Mouse (Mus musculus) liver, embryonic 12.5 days (tissue): ENCODE data around the gene Elmo1. TPM values are rescaled to one million over a fixed set of nuclear protein-coding genes. Genes with fewer than 3 reads are reported as not detected.

ENCODE experiments used
- ATAC-seq: fragments of 200-750 bp; cut with Nextera tagmentation; 2 replicates; pipeline ENCODE4 v1.8.0; 2017; ENCODE audit warnings: moderate number of reproducible peaks, mild to moderate bottlenecking, moderate library complexity
- H3K27ac ChIP-seq: fragments of 300-500 bp; sonication (generic); 2 replicates; pipeline ENCODE4 v1.5.1; 2016; ENCODE audit warnings: mild to moderate bottlenecking
- H3K27me3 ChIP-seq: fragments of 300-500 bp; sonication (generic); replicated peaks from 2 replicates; pipeline ENCODE4 v1.6.1; 2016; ENCODE audit warnings: mild to moderate bottlenecking, moderate library complexity
- H3K36me3 ChIP-seq: fragments of 300-500 bp; sonication (generic); 2 replicates; pipeline ENCODE4 v1.6.1; 2016; ENCODE audit warnings: mild to moderate bottlenecking, moderate library complexity
- H3K4me1 ChIP-seq: fragments of 300-500 bp; sonication (generic); 2 replicates; pipeline ENCODE4 v1.6.1; 2016
- H3K4me2 ChIP-seq: fragments of 300-500 bp; sonication (generic); 2 replicates; pipeline ENCODE4 v1.6.1; 2016; ENCODE audit warnings: mild to moderate bottlenecking, moderate library complexity
- H3K4me3 ChIP-seq: fragments of 300-500 bp; sonication (generic); 2 replicates; pipeline ENCODE4 v1.5.1; 2016; ENCODE audit warnings: mild to moderate bottlenecking, moderate library complexity
- H3K9ac ChIP-seq: fragments of 300-500 bp; sonication (generic); 2 replicates; pipeline ENCODE4 v1.6.1; 2016; ENCODE audit warnings: mild to moderate bottlenecking, moderate library complexity
- H3K9me3 ChIP-seq: fragments of 300-500 bp; sonication (generic); replicated peaks from 2 replicates; pipeline ENCODE4 v1.6.1; 2016; ENCODE audit warnings: mild to moderate bottlenecking, moderate library complexity
- WGBS: fragments of 180-500 bp; shearing (Covaris S2); methylation state at CpG from one replicate; pipeline ENCODE4 v1.1.7; 2016; ENCODE audit not compliant: insufficient replicate concordance; 5-methylcytosine and 5-hydroxymethylcytosine counted together
- polyA plus RNA-seq: library from polyadenylated mRNA; unstranded; fragments of >200 nt; fragmentation: Nextera tagmentation; extraction: Ambion mirVana; gene quantifications from 2 replicates; pipeline ENCODE4 v1.2.1, GENCODE M21; 2016

The Elmo1 gene
- polyA plus RNA-seq, 1 experiment from 2014 or later: 6.2 TPM

DNA sequence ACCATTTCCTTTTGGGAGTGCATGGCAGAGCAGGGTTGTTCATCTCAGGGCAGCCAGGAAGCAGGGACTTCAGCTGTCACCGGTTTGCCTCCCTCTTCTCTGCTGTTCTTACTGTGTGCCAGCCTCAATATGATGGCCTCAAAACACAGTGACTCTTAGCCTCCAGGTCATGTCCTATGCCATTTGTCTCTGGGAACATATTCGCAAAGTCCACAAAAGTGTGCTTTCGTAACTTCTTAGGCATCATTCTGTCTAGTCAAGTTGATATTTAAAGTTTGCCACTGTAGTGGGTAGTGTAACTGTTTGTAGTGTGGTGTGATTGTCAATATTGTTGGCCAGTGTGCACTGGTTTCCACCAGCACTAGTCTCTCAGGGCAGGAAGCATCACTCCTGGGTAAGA lies 40.3 kb downstream of the Elmo1 start:
- 64% methylated on average over 3 of the region's 3 CpGs for WGBS
- Histone ChIP-seq H3K27me3 (no peaks in the 10 kb centered on the region), H3K4me1 (peaks cover 63% of the 10 kb centered on the region), H3K4me2 (no peak overlapping the region), H3K9ac (peak overlapping the region; percentile 27; the same call in 1 of the 2 replicates), H3K4me3 (no peak overlapping the region), H3K36me3 (no peaks in the 10 kb centered on the region), H3K27ac (peak overlapping the region; percentile 86; the same call in 1 of the 2 replicates), H3K9me3 (no peaks in the 10 kb centered on the region)
- no peak for ATAC-seq

DNA sequence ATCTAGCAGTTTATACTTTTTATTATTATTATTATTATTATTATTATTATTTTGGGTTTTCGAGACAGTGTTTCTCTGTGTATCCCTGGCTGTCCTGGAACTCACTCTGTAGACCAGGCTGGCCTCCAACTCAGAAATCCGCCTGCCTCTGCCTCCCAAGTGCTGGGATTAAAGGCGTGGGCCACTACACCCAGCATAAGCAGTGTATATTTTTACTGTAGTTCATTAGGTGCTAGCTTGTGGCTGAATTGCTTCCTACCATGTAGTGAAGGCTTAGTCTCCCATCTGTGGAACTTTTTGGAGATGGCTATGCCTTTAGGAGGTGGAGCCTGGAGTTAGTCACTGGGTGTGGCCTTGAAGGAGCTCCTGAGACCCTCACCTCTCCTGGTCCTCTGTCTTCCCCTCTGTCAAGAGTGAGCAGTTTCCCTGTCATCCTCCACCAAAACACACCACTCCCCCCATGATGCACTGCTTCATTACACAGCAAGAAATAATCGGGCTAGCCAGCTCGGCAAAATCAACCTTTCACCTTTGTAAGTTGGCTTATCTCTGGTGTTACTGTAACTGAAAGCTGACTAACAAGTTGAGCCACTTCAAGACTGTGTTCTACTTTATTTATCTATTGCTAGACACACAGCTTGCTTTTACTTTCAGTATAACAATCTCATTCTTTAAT lies 41.1 kb downstream of the Elmo1 start:
- no peaks in the 10 kb centered on the region for H3K36me3 ChIP-seq
- peaks cover 62% of the 10 kb centered on the region for H3K4me1 ChIP-seq
- H3K27me3 ChIP-seq: peaks cover 4% of the 10 kb centered on the region; the same call in 1 of the 2 replicates
- 61% methylated on average over 5 of the region's 5 CpGs for WGBS
- ATAC-seq: peak; percentile 92
- no peaks in the 10 kb centered on the region for H3K9me3 ChIP-seq
- peak overlapping the region; percentile 46 for H3K4me2 ChIP-seq
- H3K27ac ChIP-seq: peak overlapping the region; percentile 86
- no peak overlapping the region for H3K9ac ChIP-seq
- H3K4me3 ChIP-seq: no peak overlapping the region

DNA sequence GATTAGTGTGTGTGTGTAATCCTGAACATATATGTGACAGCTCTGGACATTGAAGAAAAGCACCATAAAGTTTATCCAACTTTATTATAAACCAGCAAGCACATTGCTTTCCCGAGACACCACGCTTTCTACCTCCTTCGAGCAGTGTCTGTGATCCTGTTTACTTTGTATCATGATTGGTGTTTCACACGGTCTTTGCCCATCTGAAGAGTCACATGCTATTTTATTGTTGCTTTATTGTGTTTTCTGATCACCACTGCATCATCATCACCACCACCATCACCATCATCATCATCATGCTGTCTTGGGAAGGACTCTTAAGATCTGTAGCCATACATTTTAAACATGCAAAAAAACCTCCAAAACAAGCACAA lies 41.6 kb downstream of the Elmo1 start:
- H3K9me3 ChIP-seq: no peaks in the 10 kb centered on the region
- H3K27ac ChIP-seq: peak overlapping the region; percentile 86
- H3K9ac ChIP-seq: no peak overlapping the region
- H3K4me1 ChIP-seq: peaks cover 62% of the 10 kb centered on the region
- peak overlapping the region; percentile 46 for H3K4me2 ChIP-seq
- H3K27me3 ChIP-seq: peaks cover 10% of the 10 kb centered on the region; the same call in 1 of the 2 replicates
- no peaks in the 10 kb centered on the region for H3K36me3 ChIP-seq
- H3K4me3 ChIP-seq: no peak overlapping the region
- no peak for ATAC-seq
- 74% methylated on average over 4 of the region's 4 CpGs for WGBS

DNA sequence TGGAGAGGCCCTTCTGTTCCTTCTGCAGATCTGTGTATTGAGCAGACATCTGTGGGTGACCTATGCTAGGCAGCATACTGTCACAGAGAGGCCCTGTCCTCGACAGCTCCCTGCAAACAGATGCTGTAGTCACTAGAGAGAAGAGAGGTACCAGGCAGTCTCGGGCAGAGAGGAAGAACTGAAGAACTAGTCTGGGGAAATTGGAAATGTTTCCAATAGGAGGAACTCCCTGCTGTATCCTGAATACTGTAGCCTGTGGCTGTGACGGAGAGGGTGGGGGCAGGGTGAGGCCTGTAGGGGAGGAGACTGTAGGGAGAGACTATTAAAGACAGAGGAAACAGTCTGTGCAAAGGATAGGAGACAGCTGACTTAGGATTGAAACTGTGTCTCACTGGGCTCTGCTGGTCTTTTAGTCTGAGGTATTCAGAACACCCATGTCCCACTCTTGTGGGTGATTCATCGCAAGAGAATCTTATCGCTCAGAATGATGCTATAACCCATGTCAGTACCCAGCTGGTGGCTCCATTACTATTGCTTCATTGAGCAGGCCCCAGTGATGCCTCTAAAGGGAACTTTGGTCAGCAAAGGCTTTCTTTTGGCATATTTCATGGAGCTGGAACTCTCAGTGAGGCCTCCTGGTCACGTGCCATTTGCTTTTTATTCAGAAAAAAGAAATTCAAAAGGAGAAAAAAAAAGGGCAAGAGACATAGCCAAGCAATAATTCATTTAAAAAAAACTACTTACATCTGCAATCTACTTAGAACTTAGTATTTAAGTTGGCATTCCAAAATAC lies 43.4 kb downstream of the Elmo1 start:
- H3K9ac ChIP-seq: peak overlapping the region; percentile 24; the same call in 1 of the 2 replicates
- peak overlapping the region; percentile 54 for H3K27ac ChIP-seq
- H3K4me1 ChIP-seq: peaks cover 59% of the 10 kb centered on the region
- H3K36me3 ChIP-seq: no peaks in the 10 kb centered on the region
- WGBS: 44% methylated on average over 6 of the region's 6 CpGs
- no peak overlapping the region for H3K4me2 ChIP-seq
- H3K27me3 ChIP-seq: peaks cover 22% of the 10 kb centered on the region; the same call in 1 of the 2 replicates
- ATAC-seq: peak; percentile 40; the same call in 1 of the 2 replicates
- no peaks in the 10 kb centered on the region for H3K9me3 ChIP-seq
- no peak overlapping the region for H3K4me3 ChIP-seq

DNA sequence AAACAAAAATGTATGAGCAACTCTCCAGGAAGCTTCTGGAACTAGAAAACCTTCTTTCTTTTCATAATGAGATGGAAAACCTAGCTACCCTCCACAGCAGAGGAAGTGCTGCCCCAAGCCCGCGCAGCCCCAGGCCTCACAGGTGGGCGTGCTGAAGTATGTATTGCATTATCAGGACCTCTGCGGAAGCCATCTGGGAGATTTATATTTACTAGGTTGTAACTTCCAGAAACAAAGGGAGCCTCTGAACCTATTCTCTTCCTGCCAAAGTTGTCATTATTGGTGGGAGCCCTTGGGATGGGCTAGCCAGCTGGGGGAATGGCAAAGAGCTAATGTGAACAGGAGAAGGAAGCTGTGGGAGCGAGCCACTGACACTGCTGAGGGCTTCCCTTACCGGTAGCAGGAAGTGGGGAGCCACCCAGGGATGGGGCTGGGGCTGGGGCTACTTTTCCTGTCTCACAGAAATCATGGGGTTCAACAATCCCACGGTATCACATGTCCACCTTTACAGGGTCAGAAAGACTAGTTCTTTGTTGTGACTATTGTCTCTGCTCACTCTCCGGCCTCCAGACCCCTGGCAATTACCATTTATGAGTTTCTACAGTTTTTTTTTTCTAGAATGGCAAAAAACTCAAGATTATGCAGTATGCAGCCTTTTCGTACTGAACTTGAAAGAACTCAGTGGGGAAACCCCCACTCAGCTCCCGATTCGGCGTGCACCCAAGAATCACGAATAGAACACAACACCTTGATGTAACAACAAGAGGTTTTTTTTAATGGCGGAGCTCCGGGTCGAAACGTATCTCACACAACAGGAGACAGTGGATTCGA lies 44.2 kb downstream of the Elmo1 start:
- H3K4me3 ChIP-seq: no peak overlapping the region
- peaks cover 22% of the 10 kb centered on the region; the same call in 1 of the 2 replicates for H3K27me3 ChIP-seq
- no peaks in the 10 kb centered on the region for H3K9me3 ChIP-seq
- no peak overlapping the region for H3K4me2 ChIP-seq
- no peaks in the 10 kb centered on the region for H3K36me3 ChIP-seq
- H3K4me1 ChIP-seq: peaks cover 66% of the 10 kb centered on the region
- WGBS: 54% methylated on average over 18 of the region's 18 CpGs
- no peak overlapping the region for H3K9ac ChIP-seq
- no peak for ATAC-seq
- H3K27ac ChIP-seq: no peak overlapping the region; the same call in 1 of the 2 replicates

DNA sequence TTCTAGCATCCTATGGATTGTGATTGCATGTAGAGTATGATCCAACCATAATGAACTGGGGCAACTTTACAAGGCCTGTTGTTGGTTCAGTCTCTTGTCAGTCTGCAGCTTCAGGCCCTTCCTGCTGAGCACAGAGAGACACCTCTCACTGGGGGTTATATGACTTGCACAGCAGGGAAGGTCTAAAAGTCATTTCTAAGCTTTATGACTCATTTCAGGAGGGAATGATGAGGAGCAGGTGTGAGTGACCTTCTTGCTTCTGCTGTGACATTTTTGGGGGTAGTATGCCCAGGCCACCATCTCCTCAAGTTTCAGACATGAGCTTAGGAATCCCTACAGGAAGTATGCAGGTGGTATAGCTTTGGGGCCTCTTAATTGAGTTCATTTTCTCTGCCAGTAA lies 46.4 kb downstream of the Elmo1 start:
- H3K27me3 ChIP-seq: peaks cover 34% of the 10 kb centered on the region; the same call in 1 of the 2 replicates
- H3K4me3 ChIP-seq: no peak overlapping the region
- ATAC-seq: no peak
- H3K4me2 ChIP-seq: no peak overlapping the region
- no peak overlapping the region for H3K27ac ChIP-seq
- H3K36me3 ChIP-seq: no peaks in the 10 kb centered on the region
- no peaks in the 10 kb centered on the region for H3K9me3 ChIP-seq
- H3K4me1 ChIP-seq: peaks cover 51% of the 10 kb centered on the region
- no peak overlapping the region for H3K9ac ChIP-seq

DNA sequence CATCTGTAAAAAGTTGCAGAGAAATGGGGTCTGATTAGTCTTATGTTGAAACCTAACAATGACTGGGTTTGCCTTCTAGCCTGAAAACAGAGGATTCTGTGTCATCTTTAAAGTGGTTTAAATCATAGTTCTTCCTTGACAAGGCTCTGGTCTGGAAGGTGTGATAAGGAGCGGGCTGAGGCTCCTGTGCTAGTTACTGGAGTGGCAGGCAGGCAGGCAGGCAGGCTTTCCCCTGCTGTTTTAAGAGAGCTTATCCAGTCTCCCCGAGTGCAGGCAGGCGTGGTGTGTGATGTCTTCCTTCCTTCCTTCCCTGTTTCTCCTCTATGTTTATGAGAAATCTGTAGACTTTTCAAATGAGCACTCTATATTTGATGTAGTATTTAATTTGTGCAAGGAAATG lies 48.1 kb downstream of the Elmo1 start:
- Histone ChIP-seq H3K9ac (no peak overlapping the region), H3K27ac (no peak overlapping the region), H3K4me2 (no peak overlapping the region), H3K4me3 (no peak overlapping the region), H3K9me3 (no peaks in the 10 kb centered on the region), H3K4me1 (peaks cover 34% of the 10 kb centered on the region), H3K36me3 (no peaks in the 10 kb centered on the region), H3K27me3 (peaks cover 34% of the 10 kb centered on the region; the same call in 1 of the 2 replicates)
- ATAC-seq: peak; percentile 87
- WGBS: 2% methylated on average over 3 of the region's 3 CpGs

DNA sequence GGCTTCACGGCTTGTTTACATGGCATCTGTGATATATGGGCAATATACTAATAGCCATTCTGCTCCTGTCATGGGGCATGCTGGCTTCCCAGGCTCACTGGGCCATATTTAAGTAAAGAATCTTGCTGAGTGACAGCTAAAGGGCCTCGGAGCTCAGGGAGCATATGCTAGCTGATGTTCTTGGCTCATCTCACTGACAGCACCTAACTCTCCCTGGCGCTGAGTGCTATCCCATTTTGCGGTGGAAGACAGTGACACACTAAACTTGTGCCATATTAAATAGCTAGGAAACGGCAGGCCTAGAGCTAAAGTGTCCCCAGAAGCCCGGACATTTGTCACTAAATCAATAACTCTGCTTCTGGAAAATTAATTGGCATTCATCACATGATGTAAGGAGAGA lies 48.7 kb downstream of the Elmo1 start:
- WGBS: 59% methylated on average over 6 of the region's 6 CpGs
- H3K4me1 ChIP-seq: peaks cover 28% of the 10 kb centered on the region
- H3K27me3 ChIP-seq: peaks cover 34% of the 10 kb centered on the region; the same call in 1 of the 2 replicates
- H3K9me3 ChIP-seq: no peaks in the 10 kb centered on the region
- no peak overlapping the region for H3K4me3 ChIP-seq
- H3K9ac ChIP-seq: no peak overlapping the region
- ATAC-seq: no peak
- H3K36me3 ChIP-seq: no peaks in the 10 kb centered on the region
- H3K27ac ChIP-seq: no peak overlapping the region
- H3K4me2 ChIP-seq: no peak overlapping the region

DNA sequence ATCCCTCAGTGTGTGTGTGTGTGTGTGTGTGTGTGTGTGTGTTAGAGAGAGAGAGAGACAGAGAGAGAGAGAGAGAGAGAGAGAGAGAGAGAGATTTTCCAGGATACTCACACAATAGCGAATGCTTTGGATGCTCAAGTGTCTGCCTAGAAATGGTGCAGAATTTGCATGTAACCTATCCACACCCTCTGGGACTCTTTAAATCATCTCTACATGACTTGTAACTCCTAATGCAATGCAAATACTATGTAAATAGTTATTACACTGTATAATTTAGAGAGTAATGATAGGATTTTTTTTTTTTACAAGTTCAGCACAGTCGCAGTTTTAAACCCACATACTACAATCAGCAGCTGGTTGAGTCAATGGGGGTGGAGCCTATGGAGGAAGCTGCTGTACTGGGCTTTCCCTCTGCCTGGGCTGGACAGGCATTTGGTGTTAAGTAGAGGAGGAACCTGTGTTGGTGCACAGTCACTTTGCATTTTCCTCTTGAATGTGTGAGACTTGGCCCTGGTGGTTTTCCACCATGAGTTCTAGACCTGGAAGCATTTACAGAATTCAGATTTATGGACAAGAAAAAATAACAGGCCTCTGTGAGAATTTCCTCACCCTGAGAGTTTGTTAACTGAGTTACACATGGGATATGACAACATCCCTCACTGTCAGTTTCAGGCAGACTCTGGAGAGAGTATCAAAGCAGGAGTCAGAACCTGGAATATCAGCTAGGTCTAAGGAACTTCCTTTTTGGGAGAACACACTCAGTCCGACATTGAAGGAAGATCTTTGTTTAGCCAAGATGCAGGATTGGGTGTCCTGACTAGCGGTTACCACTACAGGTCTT lies 49.6 kb downstream of the Elmo1 start:
- peaks cover 34% of the 10 kb centered on the region; the same call in 1 of the 2 replicates for H3K27me3 ChIP-seq
- H3K9ac ChIP-seq: no peak overlapping the region
- 58% methylated on average over 4 of the region's 4 CpGs for WGBS
- no peak overlapping the region for H3K4me3 ChIP-seq
- H3K27ac ChIP-seq: no peak overlapping the region
- H3K4me1 ChIP-seq: peaks cover 19% of the 10 kb centered on the region
- no peak for ATAC-seq
- H3K9me3 ChIP-seq: no peaks in the 10 kb centered on the region
- no peak overlapping the region for H3K4me2 ChIP-seq
- H3K36me3 ChIP-seq: no peaks in the 10 kb centered on the region

DNA sequence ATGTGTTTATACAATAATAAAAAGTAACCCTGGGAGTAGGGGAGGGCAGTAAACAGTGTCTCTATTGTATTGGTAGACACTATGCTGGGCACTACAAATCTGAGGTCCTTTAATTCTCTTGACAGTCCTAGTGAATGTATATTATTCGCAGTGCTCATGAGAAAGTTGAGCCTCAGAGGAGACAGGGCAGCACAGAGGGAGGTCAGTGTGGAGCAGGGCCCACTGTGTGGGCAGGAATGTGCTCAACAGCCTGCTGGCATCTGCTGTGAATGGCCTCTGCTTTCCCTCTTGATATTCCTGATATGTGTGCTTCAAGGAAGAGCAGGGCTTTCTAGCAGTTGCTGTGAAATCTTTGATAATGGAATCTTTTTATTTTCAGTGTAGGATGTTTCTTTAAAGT lies 52.2 kb downstream of the Elmo1 start:
- no peak overlapping the region for H3K9ac ChIP-seq
- no peak overlapping the region for H3K4me2 ChIP-seq
- H3K4me1 ChIP-seq: peaks cover 40% of the 10 kb centered on the region
- no peaks in the 10 kb centered on the region for H3K36me3 ChIP-seq
- no peak overlapping the region for H3K27ac ChIP-seq
- ATAC-seq: no peak
- peaks cover 30% of the 10 kb centered on the region; the same call in 1 of the 2 replicates for H3K27me3 ChIP-seq
- no peak overlapping the region for H3K4me3 ChIP-seq
- H3K9me3 ChIP-seq: no peaks in the 10 kb centered on the region
- 59% methylated on average over 1 of the region's 1 CpGs for WGBS

DNA sequence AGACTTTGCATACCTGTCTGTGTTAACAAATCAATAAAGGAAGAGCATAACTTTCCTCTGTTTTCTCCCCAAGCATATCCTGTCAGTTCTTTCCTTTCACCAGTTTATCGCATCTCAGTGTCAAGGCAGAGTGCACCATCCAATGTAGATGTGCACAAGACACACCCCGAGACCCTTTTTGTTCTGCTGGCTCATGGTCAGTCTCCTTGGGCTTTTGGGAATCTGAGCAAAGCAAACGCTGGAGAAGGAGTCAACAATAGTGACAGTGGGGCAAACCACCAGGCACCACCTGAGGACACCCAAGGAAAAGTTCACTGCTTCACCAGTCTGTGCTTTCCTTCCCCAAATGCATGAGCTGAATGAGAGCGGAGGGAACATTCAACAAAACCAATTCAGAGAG lies 56.5 kb downstream of the Elmo1 start:
- no peaks in the 10 kb centered on the region for H3K9me3 ChIP-seq

More for the DNA sequence above, 56.5 kb downstream of the Elmo1 start:
- H3K27me3 ChIP-seq: peaks cover 17% of the 10 kb centered on the region; the same call in 1 of the 2 replicates
- H3K4me1 ChIP-seq: peaks cover 63% of the 10 kb centered on the region
- H3K36me3 ChIP-seq: no peaks in the 10 kb centered on the region
- H3K4me2 ChIP-seq: no peak overlapping the region
- no peak for ATAC-seq
- H3K4me3 ChIP-seq: no peak overlapping the region
- H3K9ac ChIP-seq: 0 out of 2 replicates have a peak overlapping the region, but pooled peaks have one; percentile 6
- H3K27ac ChIP-seq: no peak overlapping the region
- 75% methylated on average over 4 of the region's 4 CpGs for WGBS
